Mouse (Mus musculus) lung, adult 18-20 months (tissue): ENCODE measurements at regions not wholly inside any gene's neighbourhood (a gene's known extent, or its start where the extent isn't known, plus 50 kb on each side); places are given as distances from the start of the nearest gene placed in this dataset.
A peak's percentile ranks its signal among the peaks of the same experiment; 100 is the strongest.

ENCODE experiments used
- DNase-seq, 2 experiments: peaks; one replicate each; pipeline ENCODE4 v3.0.0; 2022; ENCODE audit warnings: mixed read lengths in 2 of 2

DNA sequence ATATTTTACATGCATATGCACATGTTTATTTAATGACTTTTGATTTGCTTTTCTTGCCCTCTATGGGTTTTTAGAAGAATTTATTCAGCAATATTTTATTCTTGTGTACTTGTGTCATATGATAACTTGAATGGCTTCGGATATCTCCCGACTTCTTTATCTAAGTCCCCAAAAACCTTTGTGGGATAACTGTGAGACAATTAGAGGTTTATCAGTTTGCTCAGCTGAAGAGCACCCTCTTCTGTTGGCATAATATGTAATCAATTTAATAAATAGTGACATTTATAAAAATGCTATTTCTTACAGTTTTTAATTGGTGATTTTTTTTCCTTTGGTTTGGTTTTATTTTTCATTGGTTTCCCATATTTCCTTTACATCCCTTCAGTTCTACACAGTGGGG lies 194.2 kb upstream of the Tent5a start:
- DNase-seq, result no peak

DNA sequence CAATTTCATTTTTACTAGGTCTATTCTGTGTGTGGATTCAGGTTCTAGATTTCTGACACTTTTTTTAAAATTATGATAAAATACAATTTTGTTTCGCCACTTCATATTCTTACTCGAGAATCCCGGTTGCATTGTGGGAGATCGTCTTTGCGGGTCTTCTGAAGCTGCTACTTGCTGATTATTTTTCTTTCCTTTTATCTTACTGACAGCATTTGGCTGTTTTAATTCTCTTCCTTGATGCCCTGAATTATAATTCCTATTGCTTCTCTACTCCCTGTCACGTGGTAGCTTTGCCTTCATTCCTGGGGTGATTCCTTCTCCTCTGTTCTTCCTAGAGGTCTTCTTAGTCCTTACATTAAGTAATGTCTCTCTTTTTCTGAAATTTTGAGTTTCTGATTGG lies 193.8 kb upstream of the Tent5a start:
- no peak for DNase-seq

DNA sequence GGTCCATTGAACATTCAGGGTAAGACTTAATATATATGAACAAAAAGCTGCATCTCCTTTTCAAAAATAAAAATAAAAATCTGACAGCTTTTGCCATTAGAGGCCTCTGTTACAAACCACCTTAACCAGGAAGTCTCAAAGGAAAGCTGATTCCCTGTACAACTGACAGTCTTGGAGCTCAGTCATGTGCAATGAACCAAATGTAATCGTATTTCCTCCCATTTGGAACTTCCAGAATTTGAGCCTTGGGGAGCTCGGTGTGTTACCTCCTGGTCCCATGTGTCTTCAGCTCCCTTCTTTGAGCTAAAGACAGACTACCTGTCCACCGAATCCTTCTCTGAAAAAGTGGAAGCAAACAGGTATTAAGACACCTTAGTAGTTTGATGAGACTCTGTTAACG lies 171.9 kb upstream of the Tent5a start:
- no peak for DNase-seq

DNA sequence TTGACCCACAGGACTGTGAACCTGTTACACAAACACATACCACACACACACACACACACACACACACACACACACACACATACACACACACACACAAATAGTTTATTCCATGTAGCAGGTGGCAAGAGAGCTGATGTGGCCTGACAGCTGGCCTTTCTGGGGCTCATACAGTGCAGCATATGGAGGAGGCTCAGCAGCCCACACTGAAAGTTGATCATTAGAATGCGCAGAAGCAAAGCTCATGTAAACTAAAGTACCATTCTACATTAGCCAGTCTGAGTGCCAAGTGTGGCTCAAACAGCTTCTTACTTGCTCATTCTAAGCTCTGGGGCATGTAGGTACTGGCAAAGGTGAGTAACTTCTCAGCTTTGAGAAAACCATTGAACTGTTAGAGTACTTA lies 170.2 kb upstream of the Tent5a start:
- no peak for DNase-seq

DNA sequence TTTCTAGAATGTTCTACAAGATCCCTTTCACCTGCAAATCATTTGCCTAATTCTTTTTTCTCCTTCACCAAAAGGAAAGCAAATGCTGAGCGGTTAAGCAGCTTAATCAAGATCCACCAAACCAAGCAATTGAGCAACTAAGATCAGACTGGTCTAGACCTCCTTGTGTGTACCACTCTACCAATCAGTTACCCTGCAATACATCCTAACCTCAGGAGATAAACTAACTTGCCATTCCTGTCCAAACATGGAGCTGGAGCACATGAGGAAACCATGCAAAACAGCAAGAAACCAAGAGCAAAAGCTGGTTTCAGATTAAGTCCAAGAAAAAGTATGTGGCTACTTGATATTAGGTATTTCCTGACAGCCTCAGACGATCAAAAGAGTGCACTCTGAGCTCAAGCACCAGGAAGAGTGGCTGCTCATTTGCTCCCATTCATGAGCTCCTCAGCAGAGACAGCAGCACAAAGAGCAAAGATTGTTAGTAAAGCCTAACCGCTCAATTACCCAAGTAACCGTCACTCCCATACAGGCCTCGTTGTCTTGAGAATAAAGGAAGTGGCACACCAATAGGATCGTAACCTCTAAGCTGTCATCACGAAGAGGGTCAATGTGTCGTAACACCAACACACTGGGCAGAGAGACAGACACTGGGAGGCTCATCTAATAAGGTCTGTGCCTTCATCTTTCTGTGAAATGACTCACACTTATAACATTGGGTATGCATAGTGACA lies 169.5 kb upstream of the Tent5a start:
- peak in 1 of 2 experiments; percentile 3 for DNase-seq

DNA sequence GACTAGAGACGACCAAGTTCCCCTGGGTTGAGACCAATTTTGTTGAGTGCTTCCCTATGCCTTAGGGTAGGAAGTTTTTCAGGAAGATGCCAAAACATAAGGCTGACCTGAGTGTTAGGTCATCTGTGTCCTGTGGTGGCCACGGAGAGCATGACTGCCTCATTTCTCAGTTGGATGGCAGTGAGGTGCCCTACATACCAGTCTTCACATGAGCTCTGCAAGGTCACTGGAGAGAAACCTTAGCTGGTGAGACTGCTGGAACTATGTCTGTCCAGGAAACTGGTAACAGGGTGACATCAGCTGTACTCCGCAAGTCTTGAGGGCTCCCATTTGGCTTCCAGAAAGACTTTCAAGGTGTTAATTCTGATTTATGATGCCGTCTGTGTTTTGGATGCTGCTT lies 167.9 kb upstream of the Tent5a start:
- no peak for DNase-seq

DNA sequence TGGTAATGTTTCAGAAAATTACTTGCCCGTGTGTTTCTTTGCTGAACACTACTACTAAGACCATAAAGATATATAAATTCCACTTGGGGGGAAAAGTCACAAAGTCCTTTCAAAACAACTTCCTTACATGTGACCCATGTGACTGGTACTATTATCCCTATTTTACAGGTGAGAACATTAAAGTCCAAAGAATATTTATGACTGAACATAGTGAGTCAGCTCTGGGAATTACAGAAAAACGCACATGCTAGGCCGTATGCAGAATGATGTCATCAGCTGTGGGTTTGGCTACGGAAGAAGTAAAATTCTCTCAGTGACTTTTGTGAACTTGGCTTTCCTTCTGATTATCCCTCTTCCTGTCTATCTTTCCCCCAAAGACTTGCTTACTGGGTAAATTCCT lies 166.6 kb upstream of the Tent5a start:
- DNase-seq, result no peak

DNA sequence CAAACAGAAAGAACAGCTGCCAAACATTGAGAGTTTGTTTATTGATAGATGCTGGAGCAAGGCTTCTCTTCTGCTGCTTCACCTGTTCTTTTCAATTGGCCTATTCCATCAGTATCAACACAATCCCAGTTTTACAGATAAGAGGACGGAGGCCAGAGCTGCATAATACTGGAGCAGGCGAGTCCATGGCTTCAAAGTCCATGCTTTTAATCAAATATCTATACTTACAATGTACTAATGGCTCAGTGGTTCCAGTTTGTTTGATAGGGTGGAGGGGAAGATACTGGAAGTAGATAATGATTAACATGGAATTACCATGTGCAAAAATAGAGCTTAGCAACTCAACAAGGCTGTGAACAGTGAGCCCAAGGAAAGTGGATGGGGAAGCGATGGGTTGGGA lies 163.2 kb upstream of the Tent5a start:
- DNase-seq, result no peak

DNA sequence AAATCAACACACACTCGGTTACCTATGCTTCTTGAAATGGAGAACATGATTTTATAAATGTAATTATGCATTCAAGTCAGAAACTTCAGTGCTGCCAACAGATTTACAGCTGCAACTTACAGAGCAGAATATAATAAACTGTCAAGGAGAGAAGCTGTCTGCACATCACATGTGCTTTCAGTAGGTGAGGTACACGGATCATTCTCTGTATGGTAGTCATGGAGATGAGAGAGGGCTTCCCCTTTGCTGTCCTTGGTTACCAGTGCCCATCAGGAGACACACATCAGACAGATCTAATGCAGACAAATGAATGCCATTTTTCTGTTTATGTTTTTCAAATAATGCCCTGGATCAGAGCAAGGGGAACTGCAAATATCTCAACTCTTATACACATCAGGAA lies 160.8 kb upstream of the Tent5a start:
- no peak for DNase-seq

DNA sequence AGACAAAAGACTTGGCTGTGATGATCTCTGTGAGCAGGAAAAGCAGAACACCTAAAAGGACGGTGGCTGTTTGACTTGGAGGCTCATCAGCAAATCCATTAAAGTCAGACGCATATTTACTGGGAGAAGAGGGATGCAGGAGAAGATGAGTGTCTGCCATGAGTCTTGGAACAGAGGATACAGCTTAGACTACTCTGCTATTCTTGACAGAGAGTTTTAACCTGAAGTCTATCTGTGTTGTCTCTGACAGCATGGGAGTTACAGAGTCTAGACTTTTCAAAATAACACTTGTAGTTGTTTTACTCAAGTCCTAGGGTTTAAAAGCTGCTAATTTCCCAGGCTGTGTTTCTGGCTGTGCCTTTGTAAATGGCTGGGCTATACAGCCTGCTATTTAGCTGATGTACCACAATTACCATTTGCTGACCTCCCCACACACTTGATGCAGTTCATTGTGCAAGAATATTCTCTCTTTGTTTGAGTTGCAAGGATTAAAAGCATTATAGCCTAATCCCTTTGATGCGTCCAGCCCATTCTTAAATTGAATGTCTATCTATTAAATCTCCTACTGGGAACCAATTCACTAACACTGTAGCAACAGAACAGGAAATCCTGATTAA lies 160.0 kb upstream of the Tent5a start:
- DNase-seq, result no peak

DNA sequence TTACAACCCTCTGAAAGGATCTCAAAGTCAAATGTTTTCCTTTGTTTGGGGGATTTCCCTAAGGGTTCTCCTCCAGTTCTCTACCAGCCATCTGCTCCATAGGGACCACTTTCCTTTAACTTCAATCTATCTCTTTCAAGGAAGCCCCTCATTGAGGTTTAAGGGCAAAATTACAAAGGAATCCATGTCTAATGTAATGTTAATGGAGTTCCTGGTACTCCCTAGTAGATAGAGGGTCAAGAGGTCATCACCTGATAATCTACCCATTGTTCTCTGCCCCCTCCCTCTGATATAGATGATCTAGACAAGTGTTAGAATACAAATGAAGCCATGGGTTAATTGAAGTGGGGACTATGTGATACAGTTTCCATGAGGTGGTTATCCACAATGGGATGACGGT lies 158.6 kb upstream of the Tent5a start:
- DNase-seq, result no peak

DNA sequence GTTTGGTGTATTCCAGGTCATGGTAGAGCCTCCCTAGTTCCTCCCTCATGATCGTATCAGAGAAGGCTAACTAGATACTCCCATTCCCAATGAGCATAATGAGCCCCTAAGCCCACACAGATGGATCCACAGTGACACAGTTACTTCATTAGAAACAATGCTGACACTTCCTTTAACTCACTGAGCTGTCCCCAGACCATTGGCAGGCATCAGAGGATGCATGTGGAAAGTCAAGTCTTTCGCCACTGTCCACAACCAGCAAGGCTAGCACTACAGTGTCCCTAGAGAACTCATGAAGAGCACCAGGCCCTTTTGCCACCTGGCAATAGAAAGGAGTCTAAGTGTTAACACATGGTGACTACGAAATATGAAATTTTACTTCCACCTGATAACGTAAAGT lies 156.1 kb upstream of the Tent5a start:
- no peak for DNase-seq

DNA sequence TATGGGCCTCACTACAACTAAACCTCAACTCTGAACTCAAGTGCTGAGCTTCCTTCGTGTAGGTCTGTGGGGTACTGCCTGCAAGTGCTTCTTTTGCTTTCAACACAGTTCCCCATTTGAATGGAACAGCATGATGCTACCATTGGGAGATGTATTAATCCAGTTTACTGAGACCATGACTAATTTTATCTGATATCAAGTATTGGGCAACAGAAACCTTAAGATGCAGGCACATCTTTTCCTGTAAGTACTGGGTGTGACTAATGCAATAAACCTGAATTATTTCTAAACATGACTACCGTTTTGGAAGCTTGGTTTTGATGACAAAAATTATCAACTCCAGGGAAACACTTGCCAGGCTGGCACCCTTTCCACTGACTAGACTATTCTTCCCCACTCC lies 153.4 kb upstream of the Tent5a start:
- no peak for DNase-seq

DNA sequence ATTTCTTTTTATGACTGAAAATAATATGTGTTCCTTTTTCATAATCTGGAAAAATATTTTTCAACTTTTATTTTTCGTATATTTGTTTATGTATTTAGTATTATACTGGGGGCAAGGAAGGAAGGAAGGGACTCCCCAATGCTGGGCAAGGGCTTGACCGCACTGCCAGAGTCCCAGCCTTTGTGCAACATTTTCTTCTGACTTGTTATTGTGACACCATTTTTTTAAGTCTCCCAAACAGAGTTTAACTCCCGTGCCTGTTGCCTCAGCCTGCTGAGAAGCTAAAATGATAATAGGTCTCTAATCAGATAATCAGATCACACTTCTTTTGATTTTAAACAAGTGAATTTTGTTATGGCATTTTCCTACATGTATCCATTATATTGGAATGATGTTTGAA lies 148.1 kb upstream of the Tent5a start:
- no peak for DNase-seq

DNA sequence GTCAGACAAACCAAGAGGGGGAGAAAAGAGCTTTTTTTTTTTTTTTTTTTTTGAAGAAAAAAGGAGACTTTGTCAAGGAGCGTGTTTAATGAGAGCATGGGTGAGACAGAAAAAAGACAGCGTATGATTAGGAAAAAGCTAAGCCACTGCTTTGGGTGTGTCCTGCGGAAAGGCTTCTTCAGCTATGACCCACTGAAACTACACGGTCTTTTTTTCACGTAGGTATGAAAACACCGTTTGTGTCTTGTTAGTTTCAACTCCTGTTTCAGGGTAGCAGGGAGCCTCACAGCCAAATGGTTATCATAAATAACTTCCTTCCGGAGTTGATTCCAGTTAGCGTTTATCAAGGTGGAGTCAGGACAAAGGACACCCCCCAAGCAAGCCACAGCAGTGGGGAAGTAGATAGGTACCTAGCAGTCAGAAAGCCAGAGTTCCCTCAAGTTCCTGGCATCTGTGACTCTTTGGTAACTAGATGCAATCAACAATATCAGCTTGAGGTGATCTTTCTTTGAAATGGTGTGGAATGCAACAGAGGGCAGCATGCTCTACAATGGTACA lies 143.2 kb upstream of the Tent5a start:
- no peak for DNase-seq

DNA sequence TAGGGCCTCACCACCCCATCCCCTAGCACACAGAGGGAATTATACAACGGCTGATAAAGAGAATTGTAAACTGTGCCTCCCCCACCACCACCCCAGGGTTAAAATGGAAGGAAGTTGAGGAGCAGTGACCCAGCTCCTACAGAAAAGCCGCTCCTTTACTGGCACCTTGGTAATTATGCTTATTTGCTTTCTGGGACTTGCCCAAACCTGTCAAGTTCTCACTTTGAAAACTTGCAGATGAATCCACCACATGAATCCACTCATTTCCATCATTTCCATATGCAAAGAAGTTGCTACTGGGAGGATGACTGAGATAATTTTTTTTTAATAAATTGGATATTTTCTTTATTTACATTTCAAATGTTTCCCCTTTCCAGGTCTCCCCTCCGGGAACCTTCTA lies 142.1 kb upstream of the Tent5a start:
- no peak for DNase-seq

DNA sequence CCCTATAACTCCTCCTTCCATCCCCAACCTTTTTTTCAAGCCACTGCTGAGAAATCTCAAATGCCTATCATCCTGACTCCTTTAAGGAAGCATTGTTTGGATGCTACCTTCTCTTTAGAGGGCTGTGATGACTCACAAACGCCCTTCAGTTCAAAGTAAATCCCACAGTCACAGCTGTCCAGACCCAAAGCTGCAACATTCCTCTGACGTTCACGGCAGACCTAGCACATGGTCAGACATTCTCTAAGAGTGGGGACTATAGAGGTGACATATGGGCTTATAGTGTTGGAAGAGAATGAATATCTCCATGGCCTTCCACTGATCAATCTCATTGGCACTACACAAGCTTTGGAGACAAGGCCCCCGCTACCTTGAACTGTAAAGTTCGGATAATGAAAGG lies 139.5 kb upstream of the Tent5a start:
- DNase-seq, result no peak

DNA sequence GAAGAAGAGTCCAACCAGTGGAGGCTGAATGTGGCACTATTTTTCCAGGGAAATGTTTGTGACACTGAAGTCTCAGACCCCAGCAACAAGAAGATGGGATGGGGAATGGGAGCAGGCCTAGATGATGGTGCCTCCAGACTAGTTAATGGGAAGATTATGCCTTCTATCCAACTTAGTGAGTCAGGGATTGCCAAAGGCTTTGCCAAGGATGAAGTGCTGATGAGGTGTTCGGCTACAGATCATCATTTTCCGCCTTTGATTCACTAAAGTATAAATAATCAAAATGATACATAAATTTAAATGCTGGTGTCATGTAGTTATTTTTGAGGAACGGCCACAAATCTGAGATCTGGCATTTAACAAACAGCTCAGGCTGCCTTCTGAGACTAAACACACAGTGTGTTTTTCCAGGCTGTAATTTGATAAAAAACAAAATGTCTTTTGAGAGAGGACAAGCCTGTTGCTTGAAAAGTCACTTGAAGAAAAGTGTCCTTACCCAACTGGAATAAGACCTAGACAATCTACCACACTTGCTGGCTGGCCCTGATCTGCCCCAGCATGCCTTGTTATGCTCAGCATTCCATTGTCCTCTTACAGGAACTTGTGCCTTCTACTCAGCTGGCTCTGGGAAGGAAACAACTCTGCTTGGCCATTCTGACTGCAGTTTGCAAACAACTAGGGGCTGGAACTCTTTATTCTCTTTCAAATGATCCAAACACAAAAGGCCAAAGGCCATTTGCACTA lies 132.1 kb upstream of the Tent5a start:
- peak in 1 of 2 experiments; percentile 11 for DNase-seq

DNA sequence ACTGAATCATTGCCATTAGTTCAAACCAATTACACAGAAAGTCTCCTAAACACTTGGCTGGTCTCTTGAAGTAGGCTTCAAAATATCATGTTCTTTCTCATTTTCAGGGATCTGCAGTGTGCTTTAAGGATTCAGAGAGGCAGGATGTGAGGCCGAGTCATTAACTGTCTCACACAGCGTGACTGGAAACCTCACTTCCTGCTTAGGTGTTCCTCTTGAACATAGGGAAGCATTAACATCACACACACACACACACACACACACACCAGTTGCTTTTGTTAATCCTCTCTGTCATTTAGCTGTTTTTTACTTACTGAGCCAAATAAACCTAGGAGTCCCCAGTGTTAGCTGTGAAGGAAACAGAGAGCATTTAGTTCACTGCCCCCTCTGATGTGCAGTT lies 131.2 kb upstream of the Tent5a start:
- no peak for DNase-seq

DNA sequence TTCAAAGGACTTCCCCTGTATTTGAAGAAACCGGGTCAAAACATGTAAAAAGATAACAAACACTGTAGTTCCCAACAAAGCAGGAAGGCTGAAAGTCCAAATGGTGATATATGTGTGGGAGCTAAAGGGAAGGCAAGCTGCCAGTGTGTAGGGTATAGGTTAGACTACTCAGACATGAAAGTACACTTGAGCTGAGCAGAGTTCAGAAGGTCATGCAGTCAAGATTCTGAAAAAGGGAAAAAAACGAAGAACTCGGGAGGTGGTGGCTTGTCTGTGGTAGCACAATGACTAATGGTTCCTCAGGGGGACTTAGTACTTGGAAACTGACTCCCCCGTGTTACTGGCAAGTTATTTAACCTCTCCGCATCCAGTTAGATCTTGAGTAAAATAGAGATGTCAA lies 130.3 kb upstream of the Tent5a start:
- DNase-seq, result no peak

DNA sequence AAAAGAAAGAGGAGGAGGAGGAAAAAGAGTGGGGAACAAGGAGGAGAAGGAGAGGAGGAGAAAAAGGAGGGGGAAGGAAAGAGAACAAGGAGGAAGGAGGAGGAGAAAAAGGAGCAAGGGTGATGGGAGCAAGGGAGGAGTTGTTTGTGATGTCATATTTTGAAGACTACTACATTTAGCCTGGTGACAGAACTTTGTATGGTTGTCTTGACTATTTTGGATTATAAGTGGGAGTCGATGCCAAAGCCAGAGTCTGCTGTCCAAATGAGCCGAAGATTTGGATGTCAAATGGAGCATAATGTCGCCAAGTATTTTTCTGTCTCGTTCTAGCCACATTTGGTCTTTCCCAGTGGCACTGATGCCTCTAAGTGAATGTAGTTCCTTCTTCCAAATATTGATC lies 128.2 kb upstream of the Tent5a start:
- DNase-seq, result no peak

DNA sequence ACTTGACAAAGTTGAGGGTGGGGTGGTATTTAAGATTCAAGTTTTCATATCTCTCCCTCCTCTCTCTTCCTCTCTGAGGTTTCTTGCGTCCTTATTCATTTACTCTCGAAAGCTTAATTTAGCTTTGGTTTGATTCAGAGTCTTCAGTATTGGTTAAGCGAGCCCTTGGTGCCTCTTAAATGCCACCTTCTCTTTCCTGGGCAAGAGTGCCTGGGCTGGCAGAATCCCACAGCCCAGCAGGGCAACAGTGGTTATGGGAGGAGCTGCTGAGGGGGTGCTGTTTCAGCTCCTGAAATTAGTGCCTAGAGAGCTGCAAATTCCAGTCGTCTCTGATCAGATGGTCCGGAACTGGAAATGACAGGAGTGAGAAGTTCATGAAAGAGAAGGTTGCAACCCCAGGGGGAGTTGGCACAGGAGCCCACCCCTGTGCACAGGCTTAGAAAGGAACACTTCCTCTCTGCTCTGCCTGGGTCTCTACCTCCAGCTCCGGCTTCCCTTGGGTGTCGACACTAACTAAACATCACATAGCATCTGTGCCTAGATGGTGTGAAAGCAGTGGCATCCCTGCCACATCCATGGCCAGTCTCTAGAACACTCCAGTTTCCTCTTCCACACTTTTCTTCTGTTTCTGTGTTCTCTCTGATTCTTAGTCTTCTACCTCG lies 125.2 kb upstream of the Tent5a start:
- DNase-seq, result no peak

DNA sequence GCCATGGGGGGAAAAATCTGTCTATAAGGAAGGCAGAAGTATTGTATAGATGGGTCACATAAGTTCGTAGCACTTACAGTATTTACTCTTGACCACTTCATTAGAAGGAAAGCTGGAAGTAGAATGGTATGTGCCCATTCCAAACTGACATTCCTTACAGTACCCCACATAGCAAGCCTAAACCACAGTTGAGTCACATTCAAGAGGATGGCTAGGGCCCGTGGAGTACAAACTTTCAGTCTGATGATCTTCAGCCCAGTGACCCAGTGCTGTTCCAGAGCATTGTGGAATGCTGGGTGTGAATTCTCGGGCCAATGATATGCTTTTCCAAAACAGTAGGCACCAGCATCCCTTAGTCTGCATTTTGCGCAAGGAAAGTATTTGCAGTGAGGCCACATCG lies 124.2 kb upstream of the Tent5a start:
- no peak for DNase-seq
